Mouse (Mus musculus) heart, postnatal 25 days (tissue): ENCODE data around the gene Necap1. TPM values are rescaled to one million over a fixed set of nuclear protein-coding genes. Genes with fewer than 3 reads are reported as not detected.

ENCODE experiments used
- DNase-seq: peaks from one replicate; pipeline ENCODE4 v3.0.0; 2022; ENCODE audit warnings: low spot score
- intact Hi-C: fragments of 180-260 bp; cut with DNase I; formaldehyde crosslinking; loops from one replicate; pipeline ENCODE4 v1.15.1; 2025
- total RNA-seq, 2 experiments: library from RNA; stranded (reverse); gene quantifications; 2 replicates each; pipeline ENCODE4 v1.2.3; 2021

The Necap1 gene
- 10 to 100 TPM; 22.1 to 24.9 TPM for total RNA-seq

DNA sequence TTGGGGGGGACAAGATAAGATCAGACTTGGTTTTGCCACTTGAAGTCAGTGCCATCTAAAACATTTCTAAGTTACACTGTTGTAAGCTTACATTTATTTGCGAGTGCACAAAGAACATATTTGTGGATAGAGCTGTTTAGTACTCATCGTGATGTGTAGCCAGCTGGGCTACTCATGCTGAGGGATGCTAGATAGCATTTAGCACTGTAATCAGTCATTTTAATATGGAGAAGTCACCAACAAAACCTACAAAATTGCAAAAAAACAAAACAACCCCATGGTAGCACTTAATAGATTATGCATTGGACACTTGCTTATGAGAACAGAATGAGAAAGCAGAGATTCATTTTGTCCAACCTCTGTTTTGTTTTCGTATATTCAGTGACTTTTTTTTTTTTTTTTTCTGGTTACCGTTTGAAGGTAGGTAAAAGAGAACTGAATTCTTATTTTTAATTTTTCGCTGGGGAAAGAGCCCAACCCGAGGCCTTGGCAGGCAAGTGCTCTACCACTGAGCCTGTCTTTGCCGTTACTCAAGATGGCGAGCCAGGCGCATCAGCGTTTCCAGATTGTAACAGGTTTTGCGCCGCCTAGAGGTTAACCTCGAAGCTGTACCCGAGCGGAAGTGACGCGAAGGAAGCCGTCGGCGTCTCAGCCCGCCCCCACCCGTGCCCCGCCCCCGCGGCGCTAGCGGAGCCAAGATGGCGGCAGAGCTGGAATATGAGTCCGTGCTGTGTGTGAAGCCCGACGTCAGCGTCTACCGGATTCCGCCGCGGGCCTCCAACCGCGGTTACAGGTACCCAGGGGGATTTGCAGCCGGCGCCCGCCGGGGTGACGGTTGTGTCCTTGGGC, at the start of gene Necap1:
Necap1 (plus strand) TSS at position 604 of the 849 bp plus-strand sequence.
- intact Hi-C loops = loop anchor here (2.0 to 5.0 kb wide), 3 partner anchors 42 to 132 kb away; no protein-coding TSS in a partner anchor
- DNase-seq = peak; percentile 91

DNA sequence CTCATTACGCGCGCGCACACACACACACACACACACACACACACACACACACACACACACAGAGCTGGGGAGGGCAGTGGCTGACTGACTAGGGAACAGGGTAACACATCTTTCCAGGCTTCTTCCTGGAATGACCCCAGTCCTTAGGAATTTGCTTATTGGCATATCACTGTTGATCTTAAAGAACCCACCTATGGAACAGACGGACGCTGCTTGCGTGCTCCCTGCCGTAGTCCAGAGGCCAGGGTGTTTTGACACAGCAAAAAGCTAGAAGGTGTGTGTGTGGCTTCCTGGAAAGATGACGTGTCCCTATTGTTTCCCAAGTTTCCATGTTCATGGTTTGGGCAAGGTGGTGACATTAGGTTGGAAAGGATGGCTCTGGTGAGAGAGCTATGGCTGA, 49.1 kb upstream of the Necap1 start:
- intact Hi-C loops = no loop called here
- DNase-seq = no peak

DNA sequence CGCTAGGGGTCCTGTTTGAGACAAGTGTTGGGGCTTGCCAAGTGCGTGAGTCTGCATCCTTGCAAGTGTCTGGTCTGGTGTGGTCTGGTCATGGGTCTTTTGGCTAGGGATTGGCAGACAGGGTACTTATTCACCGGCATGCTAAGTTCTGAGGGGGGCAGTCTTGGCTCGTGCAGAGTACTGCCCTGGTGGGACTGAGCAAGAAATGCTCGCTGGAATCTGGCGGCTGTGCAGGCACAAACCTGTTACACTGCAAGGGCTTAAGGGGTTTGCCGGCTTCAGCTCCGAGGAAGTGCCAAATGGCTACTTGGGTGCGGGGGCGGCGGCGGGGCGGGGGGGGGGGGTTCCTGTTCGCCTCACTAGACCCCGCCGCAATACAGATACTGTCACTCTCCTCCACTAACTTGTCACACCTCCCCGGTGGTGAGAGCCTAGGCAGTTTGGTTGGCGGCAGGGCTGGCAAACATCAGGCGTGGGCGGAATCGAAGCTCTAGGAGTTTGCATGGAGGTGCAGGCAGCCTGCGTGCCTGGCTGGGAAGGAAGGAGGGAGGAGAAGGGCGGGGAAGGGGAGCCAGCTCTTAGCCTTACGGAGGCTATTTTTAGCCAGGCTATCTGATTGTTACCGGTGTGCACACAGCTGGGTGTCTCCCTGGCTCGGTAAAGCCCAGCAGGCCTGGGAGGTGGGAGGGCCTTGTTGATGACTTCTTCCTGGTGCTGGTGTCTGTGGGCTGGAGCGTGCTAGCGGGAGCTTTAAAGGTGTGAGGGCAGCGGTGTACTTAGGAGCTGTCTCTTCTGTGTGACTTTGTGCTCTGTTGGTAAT, 48.1 kb upstream of the Necap1 start:
- DNase-seq = peak; percentile 54
- intact Hi-C loops = loop anchor here (2.0 kb wide), 1 partner anchor 15 kb away; no protein-coding TSS in a partner anchor

DNA sequence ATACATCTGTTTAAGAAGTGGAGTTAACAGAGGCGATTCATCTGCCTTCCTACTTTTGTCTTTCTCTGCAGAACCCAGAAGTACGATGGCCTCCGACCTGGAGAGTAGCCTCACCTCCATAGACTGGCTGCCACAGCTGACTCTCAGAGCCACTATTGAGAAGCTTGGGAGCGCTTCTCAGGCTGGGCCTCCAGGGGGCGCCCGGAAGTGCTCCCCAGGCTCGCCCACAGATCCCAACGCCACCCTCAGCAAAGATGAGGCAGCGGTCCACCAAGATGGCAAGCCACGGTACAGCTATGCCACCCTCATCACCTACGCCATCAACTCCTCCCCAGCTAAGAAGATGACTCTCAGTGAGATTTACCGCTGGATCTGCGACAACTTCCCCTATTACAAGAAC, 46.2 kb upstream of the Necap1 start:
- intact Hi-C loops = no loop called here
- no peak for DNase-seq

- intact Hi-C loops = loop anchor here (5.0 kb wide), 1 partner anchor 39 kb away; the partner anchor contains the start of gene Necap1
- DNase-seq = no peak
Measured at GRCm38 (mm10) chr6:122832880-122833279, 41.4 kb upstream of the Necap1 start.

- DNase-seq = no peak
Measured at GRCm38 (mm10) chr6:122834365-122834764, 39.9 kb upstream of the Necap1 start.

GRCm38 (mm10) chr6:122836974-122837373, 37.3 kb upstream of the Necap1 start:
- intact Hi-C loops = loop anchor here (5.0 kb wide), 1 partner anchor 35 kb away; the partner anchor contains the start of gene Slc2a3

More at GRCm38 (mm10) chr6:122834365-122834764, 39.9 kb upstream of the Necap1 start:
- intact Hi-C loops = loop anchor here (5.0 kb wide), 1 partner anchor 38 kb away; the partner anchor contains the start of gene Necap1

DNA sequence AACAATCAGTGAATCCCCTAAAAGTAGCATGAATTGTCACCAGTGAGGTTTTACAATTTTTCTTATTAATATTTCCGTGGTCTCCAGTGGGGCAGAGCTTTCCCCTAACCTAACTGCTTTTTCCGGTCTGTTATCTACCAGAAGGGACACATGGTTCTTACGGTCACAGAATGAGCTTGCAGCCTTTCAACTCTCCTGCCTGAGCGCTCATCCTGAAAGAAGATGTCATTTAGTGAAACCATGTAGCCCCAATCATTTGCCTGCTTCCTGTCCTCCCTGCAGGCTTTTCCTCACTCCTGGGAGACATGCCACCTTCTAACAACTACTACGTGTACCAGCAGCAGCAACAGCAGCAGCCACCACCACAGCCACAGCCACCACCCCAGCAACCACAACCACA, 36.7 kb upstream of the Necap1 start:
- intact Hi-C loops = loop anchor here (5.0 kb wide), 1 partner anchor 35 kb away; the partner anchor contains the start of gene Slc2a3

More at GRCm38 (mm10) chr6:122836974-122837373, 37.3 kb upstream of the Necap1 start:
- no peak for DNase-seq

DNA sequence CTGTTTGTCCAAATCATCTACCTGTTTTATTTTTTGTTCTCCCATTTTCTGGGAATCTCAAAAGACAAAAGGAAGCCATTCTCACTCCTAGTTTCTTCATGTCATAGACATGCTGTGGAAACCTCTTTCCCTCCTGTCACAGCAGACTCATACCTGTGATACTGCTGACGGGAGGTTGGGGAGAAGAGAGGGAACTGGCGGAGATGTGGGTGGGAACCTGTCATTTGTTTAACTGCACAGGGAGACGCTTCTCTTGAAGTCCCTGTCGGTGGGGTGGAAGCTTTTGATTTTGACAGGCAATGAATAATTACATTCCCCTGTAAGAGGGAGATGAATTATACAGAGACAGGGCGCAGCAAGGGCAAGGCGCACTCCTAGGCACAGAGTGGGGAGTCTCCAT, 30.5 kb upstream of the Necap1 start:
- DNase-seq = no peak
- intact Hi-C loops = no loop called here

More for the DNA sequence above, 36.7 kb upstream of the Necap1 start:
- no peak for DNase-seq

- no peak for DNase-seq
- intact Hi-C loops = no loop called here
Measured at GRCm38 (mm10) chr6:122852696-122853095, 21.6 kb upstream of the Necap1 start.

- intact Hi-C loops = no loop called here
- DNase-seq = no peak
Measured at GRCm38 (mm10) chr6:122854552-122854951, 19.7 kb upstream of the Necap1 start.

GRCm38 (mm10) chr6:122855955-122856354, 18.3 kb upstream of the Necap1 start, which contains the start of gene C3ar1:
TSS of gene C3ar1 (minus strand) at chr6:122856161.
- DNase-seq = no peak
- intact Hi-C loops = no loop called here

- no peak for DNase-seq
- intact Hi-C loops = no loop called here
Measured at GRCm38 (mm10) chr6:122862434-122862833, 11.8 kb upstream of the Necap1 start.

DNA sequence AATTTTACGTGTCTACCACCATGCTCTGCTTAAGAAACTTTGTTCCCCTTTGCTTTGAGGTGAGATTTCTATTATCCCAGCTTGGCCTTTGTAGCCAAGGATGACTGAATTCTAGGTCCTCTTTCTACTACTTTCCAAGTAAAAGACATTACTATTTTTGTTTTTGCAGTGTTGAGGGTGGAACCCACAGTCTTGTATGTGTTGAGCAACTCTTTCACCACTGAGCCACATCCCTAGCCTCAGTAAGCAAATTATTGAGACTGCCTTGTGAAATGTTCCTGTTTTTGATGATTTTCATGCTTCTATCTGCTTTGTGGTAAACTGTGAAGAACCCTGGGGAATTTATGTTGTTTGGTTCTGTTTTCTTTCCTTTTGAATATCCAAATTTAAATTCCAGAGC, 11.4 kb upstream of the Necap1 start:
- intact Hi-C loops = no loop called here
- DNase-seq = no peak

- no peak for DNase-seq
- intact Hi-C loops = loop anchor here (2.0 kb wide), 1 partner anchor 63 kb away; no protein-coding TSS in a partner anchor
Measured at GRCm38 (mm10) chr6:122867914-122868313, 6.4 kb upstream of the Necap1 start.

DNA sequence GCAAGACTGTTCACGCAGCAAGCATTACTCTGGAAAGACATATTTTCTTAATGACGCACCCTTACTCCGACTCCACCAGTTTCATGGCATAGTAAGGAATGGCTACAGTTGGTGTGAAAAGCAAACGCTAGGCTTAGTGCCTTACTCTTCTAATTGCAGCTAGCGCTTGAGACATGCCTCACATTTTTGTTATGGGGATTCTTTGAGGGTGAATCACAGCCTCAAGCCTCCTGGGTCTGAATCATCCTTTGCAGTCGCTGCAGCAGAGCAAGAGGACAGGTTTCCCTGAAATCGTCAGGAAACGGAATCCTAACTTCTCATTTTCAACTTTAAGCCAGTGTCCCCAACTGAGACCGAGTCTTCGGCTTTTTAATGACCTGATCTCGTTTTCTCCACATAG, 4.4 kb upstream of the Necap1 start:
- DNase-seq = no peak
- intact Hi-C loops = loop anchor here (2.0 to 5.0 kb wide), 3 partner anchors 38 to 128 kb away; no protein-coding TSS in a partner anchor

- no peak for DNase-seq
Measured at GRCm38 (mm10) chr6:122872800-122873199, 1.5 kb upstream of the Necap1 start.

GRCm38 (mm10) chr6:122874720-122875389, 581 bp downstream of the Necap1 start:
- intact Hi-C loops = loop anchor here (5.0 kb wide), 2 partner anchors 43 to 133 kb away; no protein-coding TSS in a partner anchor
- no peak for DNase-seq

More at GRCm38 (mm10) chr6:122872800-122873199, 1.5 kb upstream of the Necap1 start:
- intact Hi-C loops = loop anchor here (2.0 to 5.0 kb wide), 3 partner anchors 40 to 130 kb away; no protein-coding TSS in a partner anchor

DNA sequence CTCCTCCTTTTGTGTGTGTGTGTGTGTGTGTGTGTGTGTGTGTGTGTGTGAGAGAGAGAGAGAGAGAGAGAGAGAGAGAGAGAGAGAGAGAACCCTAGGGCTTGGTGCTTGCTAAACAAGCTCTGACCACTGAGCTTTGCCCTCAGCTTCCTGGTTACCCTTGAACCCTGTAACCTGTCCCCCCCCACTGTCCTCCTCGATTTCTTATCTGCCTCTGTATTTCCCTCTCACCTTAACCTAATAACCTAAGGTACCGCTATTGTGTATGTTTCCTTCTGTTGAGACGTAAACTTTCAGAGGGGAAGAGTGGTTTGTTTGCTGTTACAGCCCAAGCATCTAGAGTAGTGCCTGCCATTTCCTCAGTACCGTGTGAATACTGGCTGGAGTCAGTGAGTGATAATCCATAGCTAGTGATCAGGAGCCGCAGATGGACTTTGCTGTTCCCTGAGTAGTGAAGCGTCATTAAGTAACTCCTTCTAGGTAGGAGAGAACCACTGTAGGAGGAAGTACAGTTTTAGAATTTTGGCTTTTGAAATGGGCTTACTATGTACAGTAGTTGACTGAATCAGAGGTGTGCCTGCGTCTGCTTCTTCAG, 5.0 kb downstream of the Necap1 start:
- intact Hi-C loops = no loop called here
- DNase-seq = no peak
